Mouse (Mus musculus): ENCODE results near the gene Traip. TPM values are rescaled to one million over a fixed set of nuclear protein-coding genes. Genes with fewer than 3 reads are reported as not detected.

The Traip gene
- polyA plus RNA-seq (2014; fragmentation: Nextera tagmentation; extraction: Ambion mirVana), result 23.9 and 24.1 TPM in 2 replicates

DNA sequence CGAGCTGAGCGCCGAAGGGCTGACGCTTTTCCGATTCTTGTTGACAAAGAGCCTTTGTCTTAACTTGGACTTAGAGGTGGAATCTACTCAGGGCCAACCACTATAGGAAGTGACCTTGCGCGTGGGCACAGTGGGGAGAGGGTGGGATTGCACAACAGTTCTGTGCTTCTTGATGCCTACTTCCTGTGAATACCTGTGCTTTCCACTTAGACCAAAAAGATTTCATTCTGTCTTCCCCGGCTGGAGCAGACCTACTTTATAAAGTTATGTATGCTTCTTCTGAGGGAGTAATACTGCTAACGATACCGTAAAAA, at the start of gene Traip:
TSS of gene Traip (plus strand) at position 215 of the 314 bp plus-strand sequence.
- peak within 1 kb of the TSS; percentile 61 for H3K27ac ChIP-seq (ENCODE audit: low read depth)
- H3K4me1 ChIP-seq (replicated peaks; ENCODE audit: control insufficient read depth, insufficient read depth, low read length), result peaks cover 12% of the 10 kb centered on the region; the same call in 1 of the 2 replicates

DNA sequence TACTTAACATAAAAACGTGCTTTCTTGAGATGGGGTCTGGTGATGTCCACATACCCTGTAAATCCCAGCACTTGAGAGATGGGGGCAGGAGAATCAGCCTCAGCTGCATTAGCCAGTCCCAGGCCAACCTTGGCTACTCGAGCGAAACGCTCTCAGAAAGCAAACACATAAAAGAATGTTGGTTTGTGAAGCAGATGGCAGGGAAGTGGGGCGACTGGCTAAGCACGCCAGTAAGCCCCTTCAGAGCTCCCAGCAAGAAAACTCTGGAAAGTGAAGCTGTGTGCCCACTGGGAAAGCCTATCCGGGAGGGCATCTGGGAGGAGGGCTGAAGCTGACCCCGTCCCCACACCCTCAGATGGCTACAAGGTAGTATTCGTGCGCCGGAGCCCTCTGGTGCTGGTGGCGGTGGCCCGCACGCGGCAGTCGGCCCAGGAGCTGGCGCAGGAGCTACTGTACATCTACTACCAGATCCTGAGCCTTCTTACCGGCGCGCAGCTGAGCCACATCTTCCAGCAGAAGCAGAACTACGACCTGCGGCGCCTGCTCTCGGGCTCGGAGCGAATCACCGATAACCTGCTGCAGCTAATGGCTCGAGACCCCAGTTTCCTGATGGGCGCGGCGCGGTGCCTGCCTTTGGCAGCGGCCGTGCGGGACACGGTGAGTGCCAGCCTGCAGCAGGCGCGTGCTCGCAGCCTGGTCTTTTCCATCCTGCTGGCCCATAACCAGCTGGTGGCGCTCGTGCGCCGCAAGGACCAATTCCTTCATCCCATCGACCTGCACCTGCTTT, 48.9 kb upstream of the Traip start:
- peaks cover 17% of the 10 kb centered on the region for H3K36me3 ChIP-seq (ENCODE audit: control insufficient read depth, insufficient read depth, low read length)
- peak overlapping the region; percentile 22; the same call in 1 of the 2 replicates for H3K9ac ChIP-seq (ENCODE audit: low read length)
- H3K9me3 ChIP-seq (ENCODE audit: control insufficient read depth, low read length), result no peaks in the 10 kb centered on the region
- peak; percentile 77 for ATAC-seq (replicated peaks; ENCODE audit: low FRiP score, low TSS enrichment, low read depth)
- peaks cover 16% of the 10 kb centered on the region for H3K27me3 ChIP-seq (replicated peaks; ENCODE audit: control insufficient read depth, insufficient read depth, low read length)
- WGBS, result 11% methylated on average over 44 of the region's 44 CpGs
- H3K4me2 ChIP-seq (ENCODE audit: low read length), result peak overlapping the region; percentile 55
- DNase-seq (ENCODE audit: low spot score), result peak; percentile 91
- peaks cover 6% of the 10 kb centered on the region for H3K4me1 ChIP-seq (replicated peaks; ENCODE audit: control insufficient read depth, insufficient read depth, low read length)
- no peak overlapping the region for H3K27ac ChIP-seq (ENCODE audit: low read depth)
- peak overlapping the region; percentile 27 for H3K4me3 ChIP-seq (ENCODE audit: low read depth, low read length)

More for the DNA sequence above, at the start of gene Traip:
- peak within 1 kb of the TSS; percentile 56 for H3K9ac ChIP-seq (ENCODE audit: low read length)
- no peaks in the 10 kb centered on the region for H3K27me3 ChIP-seq (replicated peaks; ENCODE audit: control insufficient read depth, insufficient read depth, low read length)
- ATAC-seq (replicated peaks; ENCODE audit: low FRiP score, low TSS enrichment, low read depth) (no peak), DNase-seq (ENCODE audit: low spot score) (no peak)
- no peaks in the 10 kb centered on the region for H3K36me3 ChIP-seq (ENCODE audit: control insufficient read depth, insufficient read depth, low read length)
- peak within 1 kb of the TSS; percentile 64 for H3K4me2 ChIP-seq (ENCODE audit: low read length)
- 92% methylated on average over 10 of the region's 10 CpGs for WGBS
- no peaks in the 10 kb centered on the region for H3K9me3 ChIP-seq (ENCODE audit: control insufficient read depth, low read length)
- H3K4me3 ChIP-seq (ENCODE audit: low read depth, low read length), result peak within 1 kb of the TSS; percentile 66

DNA sequence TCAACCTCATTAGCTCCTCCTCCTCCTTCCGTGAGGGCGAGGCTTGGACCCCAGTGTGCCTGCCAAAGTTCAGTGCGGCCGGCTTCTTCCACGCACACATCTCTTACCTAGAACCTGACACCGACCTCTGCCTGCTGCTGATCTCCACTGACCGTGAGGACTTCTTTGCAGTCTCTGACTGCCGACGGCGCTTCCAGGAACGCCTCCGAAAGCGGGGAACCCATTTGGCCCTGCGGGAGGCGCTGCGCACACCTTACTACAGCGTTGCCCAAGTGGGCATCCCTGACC, 48.4 kb upstream of the Traip start:
- peak overlapping the region; percentile 27; the same call in 1 of the 2 replicates for H3K4me3 ChIP-seq (ENCODE audit: low read depth, low read length)

DNA sequence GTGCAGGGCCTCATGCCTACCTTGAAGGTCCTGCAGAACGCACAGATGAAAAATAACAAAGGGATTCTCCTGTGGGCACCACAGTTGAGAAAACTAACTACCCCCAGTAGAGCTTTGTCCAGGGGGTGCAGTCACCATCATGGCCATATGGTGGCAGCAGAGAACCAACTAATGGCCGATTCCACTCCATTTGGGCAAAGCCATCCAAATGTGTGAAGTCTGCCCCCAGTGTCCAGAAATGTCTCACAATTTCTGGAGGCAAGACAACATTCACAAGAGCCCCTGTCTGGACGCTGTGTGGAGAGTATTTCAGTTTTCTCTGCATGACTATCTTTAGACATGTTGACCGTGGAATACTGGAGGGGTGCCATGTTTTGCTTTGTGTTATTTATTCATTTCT, 45.2 kb upstream of the Traip start:
- Histone ChIP-seq H3K27me3 (replicated peaks; ENCODE audit: control insufficient read depth, insufficient read depth, low read length) (peaks cover 16% of the 10 kb centered on the region), H3K9ac (ENCODE audit: low read length) (no peak overlapping the region), H3K9me3 (ENCODE audit: control insufficient read depth, low read length) (no peaks in the 10 kb centered on the region), H3K27ac (ENCODE audit: low read depth) (no peak overlapping the region), H3K4me3 (ENCODE audit: low read depth, low read length) (no peak overlapping the region), H3K4me2 (ENCODE audit: low read length) (no peak overlapping the region), H3K36me3 (ENCODE audit: control insufficient read depth, insufficient read depth, low read length) (peaks cover 9% of the 10 kb centered on the region; the same call in 1 of the 2 replicates), H3K4me1 (replicated peaks; ENCODE audit: control insufficient read depth, insufficient read depth, low read length) (peaks cover 35% of the 10 kb centered on the region)
- WGBS, result 8% methylated on average over 4 of the region's 4 CpGs
- DNase-seq (ENCODE audit: low spot score), result peak; percentile 98
- no peak; the same call in 1 of the 2 replicates for ATAC-seq (replicated peaks; ENCODE audit: low FRiP score, low TSS enrichment, low read depth)

More for the DNA sequence above, 48.4 kb upstream of the Traip start:
- Histone ChIP-seq H3K27ac (ENCODE audit: low read depth) (no peak overlapping the region), H3K4me2 (ENCODE audit: low read length) (peak overlapping the region; percentile 55), H3K9ac (ENCODE audit: low read length) (no peak overlapping the region), H3K9me3 (ENCODE audit: control insufficient read depth, low read length) (no peaks in the 10 kb centered on the region), H3K27me3 (replicated peaks; ENCODE audit: control insufficient read depth, insufficient read depth, low read length) (peaks cover 16% of the 10 kb centered on the region), H3K4me1 (replicated peaks; ENCODE audit: control insufficient read depth, insufficient read depth, low read length) (peaks cover 10% of the 10 kb centered on the region), H3K36me3 (ENCODE audit: control insufficient read depth, insufficient read depth, low read length) (peaks cover 17% of the 10 kb centered on the region)
- ATAC-seq (replicated peaks; ENCODE audit: low FRiP score, low TSS enrichment, low read depth), result no peak
- no peak for DNase-seq (ENCODE audit: low spot score)
- 20% methylated on average over 17 of the region's 17 CpGs for WGBS

DNA sequence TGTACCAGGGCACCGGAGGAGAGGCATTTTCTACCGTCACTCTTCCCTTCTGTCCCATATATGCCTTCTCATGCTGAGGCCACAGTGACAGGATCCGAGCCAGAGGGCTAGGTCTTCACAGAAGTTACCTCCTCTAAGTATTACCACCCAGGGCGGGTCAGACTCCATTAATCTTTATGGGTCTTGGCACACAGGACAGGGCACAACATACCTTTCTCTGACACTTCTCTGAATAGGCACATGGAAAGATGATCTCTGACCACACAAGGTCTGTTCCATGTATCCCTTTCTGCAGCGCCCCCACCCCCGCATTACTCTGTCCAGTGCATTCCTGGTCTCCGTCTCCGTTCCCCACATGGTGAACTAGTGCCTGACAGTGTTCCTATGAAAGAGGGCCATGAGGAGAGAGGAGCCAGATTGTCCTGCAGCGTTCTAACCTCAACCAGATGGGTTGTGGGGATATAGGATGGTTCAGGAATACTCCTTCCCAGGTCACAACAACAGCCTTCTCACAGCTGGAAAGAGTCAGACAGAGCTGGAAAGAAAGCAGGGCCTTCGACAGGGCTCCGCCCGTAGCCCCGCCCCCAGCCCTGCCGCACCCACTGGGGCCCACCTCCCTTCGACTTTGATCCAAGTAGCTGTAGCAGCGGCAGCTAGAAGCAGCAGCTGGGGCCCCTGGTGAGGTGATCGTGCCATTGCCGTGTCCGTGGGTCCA, 43.5 kb upstream of the Traip start, which contains the start of gene Mst1r:
TSS of gene Mst1r (plus strand) at position 622 of the 715 bp plus-strand sequence.
- Histone ChIP-seq H3K9ac (ENCODE audit: low read length) (peak within 1 kb of the TSS; percentile 46; the same call in 1 of the 2 replicates), H3K4me2 (ENCODE audit: low read length) (peak within 1 kb of the TSS; percentile 76), H3K9me3 (ENCODE audit: control insufficient read depth, low read length) (no peaks in the 10 kb centered on the region), H3K27me3 (replicated peaks; ENCODE audit: control insufficient read depth, insufficient read depth, low read length) (no peaks in the 10 kb centered on the region), H3K4me3 (ENCODE audit: low read depth, low read length) (peak within 1 kb of the TSS; percentile 47), H3K36me3 (ENCODE audit: control insufficient read depth, insufficient read depth, low read length) (no peaks in the 10 kb centered on the region), H3K4me1 (replicated peaks; ENCODE audit: control insufficient read depth, insufficient read depth, low read length) (peaks cover 43% of the 10 kb centered on the region), H3K27ac (ENCODE audit: low read depth) (peak within 1 kb of the TSS; percentile 75)
- peak; percentile 92 for DNase-seq (ENCODE audit: low spot score)
- 17% methylated on average over 19 of the region's 19 CpGs for WGBS
- ATAC-seq (replicated peaks; ENCODE audit: low FRiP score, low TSS enrichment, low read depth), result peak; percentile 82

DNA sequence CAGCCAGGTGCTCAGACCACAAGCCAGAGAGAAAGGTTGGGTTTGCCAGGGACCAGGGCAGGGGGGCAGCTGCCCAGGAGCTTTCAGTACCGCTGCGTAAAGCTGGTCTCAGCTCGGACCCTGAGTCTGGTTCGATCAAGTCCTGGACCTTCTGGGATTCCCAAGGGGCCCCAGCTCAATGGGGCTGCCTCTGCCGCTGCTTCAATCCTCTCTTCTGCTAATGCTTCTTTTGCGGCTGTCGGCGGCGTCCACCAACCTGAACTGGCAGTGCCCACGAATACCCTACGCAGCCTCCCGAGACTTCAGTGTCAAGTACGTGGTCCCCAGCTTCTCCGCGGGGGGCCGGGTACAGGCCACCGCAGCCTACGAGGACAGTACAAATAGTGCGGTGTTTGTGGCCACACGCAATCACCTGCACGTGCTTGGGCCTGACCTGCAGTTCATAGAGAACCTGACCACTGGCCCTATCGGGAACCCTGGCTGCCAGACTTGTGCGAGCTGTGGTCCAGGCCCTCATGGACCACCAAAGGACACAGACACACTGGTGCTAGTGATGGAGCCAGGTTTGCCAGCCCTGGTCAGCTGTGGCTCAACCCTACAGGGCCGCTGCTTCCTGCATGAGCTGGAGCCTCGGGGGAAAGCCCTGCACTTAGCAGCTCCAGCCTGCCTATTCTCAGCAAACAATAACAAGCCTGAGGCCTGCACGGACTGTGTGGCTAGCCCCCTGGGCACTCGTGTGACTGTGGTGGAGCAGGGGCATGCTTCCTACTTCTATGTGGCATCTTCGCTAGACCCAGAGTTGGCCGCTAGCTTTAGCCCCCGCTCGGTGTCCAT, 42.8 kb upstream of the Traip start:
- Histone ChIP-seq H3K9me3 (ENCODE audit: control insufficient read depth, low read length) (no peaks in the 10 kb centered on the region), H3K27ac (ENCODE audit: low read depth) (peak overlapping the region; percentile 75), H3K4me2 (ENCODE audit: low read length) (peak overlapping the region; percentile 76), H3K4me1 (replicated peaks; ENCODE audit: control insufficient read depth, insufficient read depth, low read length) (peaks cover 43% of the 10 kb centered on the region), H3K9ac (ENCODE audit: low read length) (peak overlapping the region; percentile 46; the same call in 1 of the 2 replicates), H3K27me3 (replicated peaks; ENCODE audit: control insufficient read depth, insufficient read depth, low read length) (no peaks in the 10 kb centered on the region), H3K4me3 (ENCODE audit: low read depth, low read length) (peak overlapping the region; percentile 47), H3K36me3 (ENCODE audit: control insufficient read depth, insufficient read depth, low read length) (no peaks in the 10 kb centered on the region)
- ATAC-seq (replicated peaks; ENCODE audit: low FRiP score, low TSS enrichment, low read depth) (no peak; the same call in 1 of the 2 replicates), DNase-seq (ENCODE audit: low spot score) (no peak)
- 42% methylated on average over 31 of the region's 31 CpGs for WGBS

DNA sequence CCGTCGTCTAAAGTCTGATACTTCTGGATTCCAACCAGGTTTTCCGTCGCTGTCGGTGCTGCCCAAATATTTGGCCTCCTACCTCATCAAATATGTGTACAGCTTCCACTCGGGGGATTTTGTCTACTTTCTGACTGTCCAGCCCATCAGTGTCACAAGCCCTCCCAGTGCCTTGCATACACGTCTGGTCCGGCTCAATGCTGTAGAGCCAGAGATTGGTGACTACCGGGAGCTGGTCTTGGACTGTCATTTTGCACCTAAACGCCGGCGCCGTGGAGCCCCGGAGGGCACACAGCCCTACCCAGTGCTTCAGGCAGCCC, 42.2 kb upstream of the Traip start:
- no peak for DNase-seq (ENCODE audit: low spot score)
- 62% methylated on average over 14 of the region's 14 CpGs for WGBS
- H3K4me2 ChIP-seq (ENCODE audit: low read length), result peak overlapping the region; percentile 76
- H3K9ac ChIP-seq (ENCODE audit: low read length), result 0 out of 2 replicates have a peak overlapping the region, but pooled peaks have one; percentile 18
- 0 out of 2 replicates have a peak overlapping the region, but pooled peaks have one; percentile 30 for H3K27ac ChIP-seq (ENCODE audit: low read depth)
- no peak for ATAC-seq (replicated peaks; ENCODE audit: low FRiP score, low TSS enrichment, low read depth)
- H3K4me3 ChIP-seq (ENCODE audit: low read depth, low read length), result peak overlapping the region; percentile 47
- H3K9me3 ChIP-seq (ENCODE audit: control insufficient read depth, low read length), result no peaks in the 10 kb centered on the region
- peaks cover 3% of the 10 kb centered on the region; the same call in 1 of the 2 replicates for H3K36me3 ChIP-seq (ENCODE audit: control insufficient read depth, insufficient read depth, low read length)
- peaks cover 43% of the 10 kb centered on the region for H3K4me1 ChIP-seq (replicated peaks; ENCODE audit: control insufficient read depth, insufficient read depth, low read length)
- H3K27me3 ChIP-seq (replicated peaks; ENCODE audit: control insufficient read depth, insufficient read depth, low read length), result no peaks in the 10 kb centered on the region
